ENCODE assay signal across 11 mouse cellular contexts in the genomic region with DNA sequence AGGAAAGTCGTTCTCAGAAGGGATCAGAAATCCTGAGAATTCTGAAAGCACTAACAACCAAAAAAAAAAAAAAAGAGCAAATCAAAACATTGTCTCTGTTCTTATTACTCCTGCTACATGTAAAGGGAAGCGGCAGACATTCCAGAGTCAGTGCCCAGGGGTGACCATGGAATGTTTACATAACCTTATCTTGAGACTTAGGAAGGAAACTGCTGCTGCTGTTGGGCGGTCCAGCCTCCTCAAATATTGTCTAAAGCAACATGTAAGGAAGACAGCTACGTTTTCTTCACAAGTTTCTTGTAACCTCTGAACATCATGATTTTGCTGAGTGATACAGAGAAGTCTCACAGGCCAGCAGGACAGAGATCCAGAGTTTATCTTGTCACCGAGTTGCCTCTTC. TPM values are rescaled to one million over a fixed set of nuclear protein-coding genes. Genes with fewer than 3 reads are reported as not detected.
DNase-seq lines count a peak whose midpoint lies in the region; ATAC-seq and TF ChIP-seq lines count a peak whose summit lies in the region.
"Had no signal": no experiment of that assay in that cellular context is flagged by ENCODE, and none has a peak within 500 bp of the region (broad histone marks: within the 10 kb centered on the region; RNA-seq: fewer than 3 reads in every experiment).

No protein-coding gene starts in this region.

- 59% methylated on average over 5 of the region's 5 CpGs for WGBS in hindbrain, embryonic 10.5 days
- 76% methylated on average over 5 of the region's 5 CpGs for WGBS in hindbrain, embryonic 13.5 days
- WGBS in heart, adult 2 months: 26% methylated on average over 5 of the region's 5 CpGs

- no peaks in the 10 kb centered on the region for H3K9me3 ChIP-seq in hindbrain, embryonic 10.5 days
- H3K9me3 ChIP-seq in hindbrain, embryonic 13.5 days: no peaks in the 10 kb centered on the region
- H3K9me3 ChIP-seq: hindbrain, embryonic 15.5 days; limb, embryonic 12.5 days had no signal

- H3K79me2 ChIP-seq in heart, adult 2 months (replicated peaks; ENCODE audit: control insufficient read depth, insufficient read depth, low read length): peaks cover 4% of the 10 kb centered on the region; the same call in 1 of the 2 replicates

- ATAC-seq in hindbrain, embryonic 13.5 days (ENCODE audit: low FRiP score): no peak
- no peak for ATAC-seq in cerebellum, adult (ENCODE audit: insufficient number of reproducible peaks, low FRiP score, low TSS enrichment)
- ATAC-seq in monocyte, adult 5-6 weeks (replicated peaks; ENCODE audit: insufficient number of reproducible peaks, low FRiP score, low TSS enrichment, poor library complexity, severe bottlenecking): no peak

- H3K27ac ChIP-seq in hindbrain, embryonic 10.5 days: no peak overlapping the region
- H3K27ac ChIP-seq in hindbrain, embryonic 13.5 days: no peak overlapping the region
- H3K27ac ChIP-seq in heart, adult 2 months: peak overlapping the region; percentile 69
- H3K27ac ChIP-seq: hindbrain, embryonic 15.5 days; limb, embryonic 12.5 days had no signal

- H3K4me3 ChIP-seq in hindbrain, embryonic 10.5 days: no peak overlapping the region
- H3K4me3 ChIP-seq in hindbrain, embryonic 13.5 days: no peak overlapping the region
- H3K4me3 ChIP-seq in heart, adult 2 months: no peak overlapping the region
- H3K4me3 ChIP-seq: erythroblast, embryonic 14.5 days; hindbrain, embryonic 15.5 days; limb, embryonic 12.5 days had no signal

- no peaks in the 10 kb centered on the region for H3K27me3 ChIP-seq in hindbrain, embryonic 10.5 days (ENCODE audit: insufficient read depth, poor library complexity, severe bottlenecking)
- H3K27me3 ChIP-seq in hindbrain, embryonic 13.5 days: no peaks in the 10 kb centered on the region
- H3K27me3 ChIP-seq in heart, adult 2 months (ENCODE audit: control insufficient read depth, insufficient read depth, low read length): no peaks in the 10 kb centered on the region
- H3K27me3 ChIP-seq: hindbrain, embryonic 15.5 days; limb, embryonic 12.5 days had no signal

- no peak for TF ChIP-seq CTCF in heart, adult 2 months (IDR thresholded peaks at IDR 0.05)

- H3K9ac ChIP-seq in hindbrain, embryonic 13.5 days: no peak overlapping the region
- no peak overlapping the region for H3K9ac ChIP-seq in heart, adult 2 months (ENCODE audit: low read depth, low read length)
- H3K9ac ChIP-seq: hindbrain, embryonic 15.5 days; limb, embryonic 12.5 days had no signal

- intact Hi-C loops in heart, adult 2 months (cut with DNase I): no loop called here

- no peaks in the 10 kb centered on the region for H3K4me1 ChIP-seq in hindbrain, embryonic 10.5 days (replicated peaks)
- H3K4me1 ChIP-seq in hindbrain, embryonic 13.5 days (replicated peaks): 0 out of 2 replicates have a peak, but pooled peaks cover 2% of the 10 kb centered on the region
- H3K4me1 ChIP-seq in heart, adult 2 months (ENCODE audit: control insufficient read depth, insufficient read depth, low read length): peaks cover 6% of the 10 kb centered on the region
- H3K4me1 ChIP-seq: limb, embryonic 12.5 days had no signal

- H3K36me3 ChIP-seq in hindbrain, embryonic 10.5 days: no peaks in the 10 kb centered on the region
- H3K36me3 ChIP-seq in hindbrain, embryonic 13.5 days: no peaks in the 10 kb centered on the region
- peaks cover 14% of the 10 kb centered on the region for H3K36me3 ChIP-seq in heart, adult 2 months (ENCODE audit: control insufficient read depth, insufficient read depth, low read length)
- H3K36me3 ChIP-seq: hindbrain, embryonic 15.5 days; limb, embryonic 12.5 days had no signal

- TF ChIP-seq EP300 in heart, adult 2 months (IDR thresholded peaks at IDR 0.05; ENCODE audit: insufficient read depth, low read depth, low read length): 0 out of 2 replicates have a peak, but pooled peaks have one; percentile 30

- no peak overlapping the region for H3K4me2 ChIP-seq in hindbrain, embryonic 13.5 days
- H3K4me2 ChIP-seq: hindbrain, embryonic 15.5 days; limb, embryonic 12.5 days had no signal

- 0 out of 2 replicates have a peak, but pooled peaks have one; percentile 37 for TF ChIP-seq POLR2A in heart, adult 2 months (IDR thresholded peaks at IDR 0.05; ENCODE audit: insufficient read depth, low read depth, low read length)

- DNase-seq in hindbrain, embryonic 10.5 days (ENCODE audit: low spot score): peak; percentile 16
- DNase-seq in heart, adult 2 months: peak in 1 of 2 experiments; percentile 40
- peak; percentile 53 for DNase-seq in kidney, adult 9 months
- DNase-seq in lung, postnatal 36 days: peak; percentile 81
- no peak for DNase-seq in gastrocnemius, postnatal 4 days (ENCODE audit: low spot score in 2 of 2)

RNA-seq across cellular contexts. Expression of gene Dennd5b, which starts 8.0 kb away (rescaled TPM):
- 10.5 and 11.0 TPM in 2 replicates for polyA plus RNA-seq in hindbrain, embryonic 10.5 days (2016; fragmentation: Nextera tagmentation; extraction: Ambion mirVana)
- polyA plus RNA-seq in hindbrain, embryonic 13.5 days (2015; fragmentation: Nextera tagmentation; extraction: Ambion mirVana): 16.3 and 16.8 TPM in 2 replicates
- 10 to 100 TPM; 16.0 to 17.8 TPM for total RNA-seq in heart, adult 2 months (2021)
- 3.7 and 5.9 TPM in 2 replicates for polyA plus RNA-seq in heart, adult 2 months (2012; rRNA removed)
- total RNA-seq in gastrocnemius, postnatal 4 days (2021): 10 to 100 TPM; 16.9 to 21.1 TPM
- total RNA-seq in monocyte, adult 5-6 weeks (2017): 4.7 to 7.3 TPM (median 4.8 TPM) in 3 replicates

RNA-seq across cellular contexts. Expression of gene Gm10203, which starts 36.5 kb away (rescaled TPM):
- polyA plus RNA-seq in hindbrain, embryonic 10.5 days (2016; fragmentation: Nextera tagmentation; extraction: Ambion mirVana): not detected in 2 replicates
- not detected in 2 replicates for polyA plus RNA-seq in hindbrain, embryonic 13.5 days (2015; fragmentation: Nextera tagmentation; extraction: Ambion mirVana)
- not detected for total RNA-seq in heart, adult 2 months (2021)
- not detected in 2 replicates for polyA plus RNA-seq in heart, adult 2 months (2012; rRNA removed)
- total RNA-seq in gastrocnemius, postnatal 4 days (2021): not detected
- not detected in 3 replicates for total RNA-seq in monocyte, adult 5-6 weeks (2017)
- polyA plus RNA-seq: erythroblast, embryonic 14.5 days; hindbrain, embryonic 15.5 days; limb, embryonic 12.5 days had no signal

RNA-seq across cellular contexts. Expression of gene Etfbkmt, which starts 46.2 kb away (rescaled TPM):
- polyA plus RNA-seq in hindbrain, embryonic 10.5 days (2016; fragmentation: Nextera tagmentation; extraction: Ambion mirVana): 8.8 and 10.7 TPM in 2 replicates
- 7.1 and 7.4 TPM in 2 replicates for polyA plus RNA-seq in hindbrain, embryonic 13.5 days (2015; fragmentation: Nextera tagmentation; extraction: Ambion mirVana)
- total RNA-seq in heart, adult 2 months (2021): 10 to 100 TPM; 24.2 to 38.8 TPM
- polyA plus RNA-seq in heart, adult 2 months (2012; rRNA removed): 12.8 and 43.9 TPM in 2 replicates
- 1 to 10 TPM; 8.0 to 9.0 TPM for total RNA-seq in gastrocnemius, postnatal 4 days (2021)
- 10.0 to 19.5 TPM (median 13.3 TPM) in 3 replicates for total RNA-seq in monocyte, adult 5-6 weeks (2017)

Comparison
In these comparisons a context has a peak if more than half of its experiments do, and no peak if none do; other contexts are left out.
1. DNase-seq: peak in hindbrain, embryonic 10.5 days (single experiment), kidney, adult 9 months (single experiment) and lung, postnatal 36 days (single experiment); none in gastrocnemius, postnatal 4 days (0 of 2).